Mouse (Mus musculus) midbrain, embryonic 11.5 days (tissue): Measurements from ENCODE around the gene Atp10a. TPM values are rescaled to one million over a fixed set of nuclear protein-coding genes. Genes with fewer than 3 reads are reported as not detected.

ENCODE experiments used
- ATAC-seq: fragments of 200-750 bp; cut with Nextera tagmentation; 2 replicates; pipeline ENCODE4 v1.8.0; 2017; ENCODE audit warnings: moderate TSS enrichment, moderate library complexity; ENCODE audit not compliant: low FRiP score
- DNase-seq: peaks from one replicate; pipeline ENCODE4 v3.0.0; 2015; ENCODE audit warnings: low spot score; ENCODE audit errors: missing footprints
- H3K27ac ChIP-seq: fragments of 300-500 bp; sonication (generic); 2 replicates; pipeline ENCODE4 v1.5.1; 2014; ENCODE audit warnings: low read depth, low read length
- H3K27me3 ChIP-seq: fragments of 300-500 bp; sonication (generic); 2 replicates; pipeline ENCODE4 v1.6.1; 2014; ENCODE audit warnings: mild to moderate bottlenecking, low read length, moderate library complexity, mixed read lengths; ENCODE audit not compliant: control insufficient read depth, insufficient read depth
- H3K36me3 ChIP-seq: fragments of 300-500 bp; sonication (generic); 2 replicates; pipeline ENCODE4 v1.6.1; 2014; ENCODE audit warnings: mild to moderate bottlenecking, low read length, moderate library complexity, mixed read lengths; ENCODE audit not compliant: control insufficient read depth, insufficient read depth
- H3K4me1 ChIP-seq: fragments of 300-500 bp; sonication (generic); 2 replicates; pipeline ENCODE4 v1.6.1; 2014; ENCODE audit warnings: low read length; ENCODE audit not compliant: control insufficient read depth, insufficient read depth
- H3K4me2 ChIP-seq: fragments of 300-500 bp; sonication (generic); 2 replicates; pipeline ENCODE4 v1.6.1; 2014; ENCODE audit warnings: mild to moderate bottlenecking, moderate library complexity
- H3K4me3 ChIP-seq: fragments of 300-500 bp; sonication (generic); 2 replicates; pipeline ENCODE4 v1.5.1; 2014; ENCODE audit warnings: low read depth, low read length
- H3K9ac ChIP-seq: fragments of 300-500 bp; sonication (generic); 2 replicates; pipeline ENCODE4 v1.6.1; 2014; ENCODE audit warnings: low read length
- H3K9me3 ChIP-seq: fragments of 300-500 bp; sonication (generic); 2 replicates; pipeline ENCODE4 v1.6.1; 2016; ENCODE audit warnings: low read length; ENCODE audit not compliant: control insufficient read depth
- WGBS: fragments of 180-500 bp; shearing (Covaris S2); extraction: QIAGEN DNeasy Blood & Tissue Kit; methylation state at CpG from one replicate; pipeline ENCODE4 v1.1.7; 2014; 5-methylcytosine and 5-hydroxymethylcytosine counted together
- polyA plus RNA-seq: library from polyadenylated mRNA; unstranded; fragments of >200 nt; fragmentation: Nextera tagmentation; extraction: Ambion mirVana; gene quantifications from 2 replicates; pipeline ENCODE4 v1.2.1, GENCODE M21; 2014

Gene Atp10a
- polyA plus RNA-seq, 1 experiment from 2014 or later = 1.7 TPM

- Histone ChIP-seq H3K9ac (no peak overlapping the region), H3K27ac (no peak overlapping the region), H3K9me3 (no peaks in the 10 kb centered on the region), H3K36me3 (no peaks in the 10 kb centered on the region), H3K4me2 (no peak overlapping the region), H3K4me3 (no peak overlapping the region), H3K27me3 (no peaks in the 10 kb centered on the region), H3K4me1 (no peaks in the 10 kb centered on the region)
- no peak for ATAC-seq
- DNase-seq = no peak
Measured at GRCm38 (mm10) chr7:58779146-58779545, 123.2 kb downstream of the Atp10a start.

DNA sequence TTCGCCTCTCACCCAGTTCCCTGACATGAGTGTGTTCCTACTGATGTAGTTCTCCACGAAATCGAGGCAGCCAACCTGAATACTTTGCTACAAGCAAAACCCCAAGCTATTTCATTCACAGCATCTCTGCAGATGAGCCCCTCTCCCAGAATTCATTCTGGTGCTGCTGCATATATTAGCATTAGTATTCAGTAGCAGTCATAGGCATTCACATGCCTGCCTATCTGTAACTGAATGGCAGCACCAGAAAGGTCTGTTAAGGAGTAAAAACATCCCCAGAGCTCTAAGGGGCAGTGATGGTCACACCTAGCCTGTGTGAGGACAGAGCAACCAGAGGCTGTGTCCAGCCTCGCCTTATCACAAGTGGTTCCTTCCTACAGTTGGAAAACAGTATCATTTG, 131.0 kb downstream of the Atp10a start:
- no peak for DNase-seq
- Histone ChIP-seq H3K36me3 (no peaks in the 10 kb centered on the region), H3K27me3 (no peaks in the 10 kb centered on the region), H3K4me2 (no peak overlapping the region), H3K27ac (no peak overlapping the region), H3K9ac (no peak overlapping the region), H3K4me3 (no peak overlapping the region), H3K4me1 (peaks cover 7% of the 10 kb centered on the region), H3K9me3 (no peaks in the 10 kb centered on the region)
- peak; percentile 75 for ATAC-seq
- WGBS = 72% methylated on average over 4 of the region's 4 CpGs

GRCm38 (mm10) chr7:58787585-58787984, 131.6 kb downstream of the Atp10a start:
- ATAC-seq = no peak; the same call in 1 of the 2 replicates
- H3K27me3 ChIP-seq = no peaks in the 10 kb centered on the region
- no peak for DNase-seq

GRCm38 (mm10) chr7:58788424-58789261, 132.7 kb downstream of the Atp10a start:
- H3K4me1 ChIP-seq = peaks cover 7% of the 10 kb centered on the region
- H3K27me3 ChIP-seq = no peaks in the 10 kb centered on the region
- no peaks in the 10 kb centered on the region for H3K9me3 ChIP-seq
- H3K27ac ChIP-seq = peak overlapping the region; percentile 20; the same call in 1 of the 2 replicates
- no peak overlapping the region for H3K9ac ChIP-seq
- ATAC-seq = no peak; the same call in 1 of the 2 replicates
- no peak overlapping the region for H3K4me2 ChIP-seq
- H3K4me3 ChIP-seq = no peak overlapping the region
- H3K36me3 ChIP-seq = no peaks in the 10 kb centered on the region
- WGBS = 56% methylated on average over 7 of the region's 7 CpGs
- DNase-seq = no peak

More at GRCm38 (mm10) chr7:58787585-58787984, 131.6 kb downstream of the Atp10a start:
- WGBS = 40% methylated on average over 4 of the region's 4 CpGs
- Histone ChIP-seq H3K4me2 (no peak overlapping the region), H3K9me3 (no peaks in the 10 kb centered on the region), H3K4me3 (no peak overlapping the region), H3K36me3 (no peaks in the 10 kb centered on the region), H3K9ac (no peak overlapping the region), H3K4me1 (peaks cover 7% of the 10 kb centered on the region), H3K27ac (no peak overlapping the region; the same call in 1 of the 2 replicates)

DNA sequence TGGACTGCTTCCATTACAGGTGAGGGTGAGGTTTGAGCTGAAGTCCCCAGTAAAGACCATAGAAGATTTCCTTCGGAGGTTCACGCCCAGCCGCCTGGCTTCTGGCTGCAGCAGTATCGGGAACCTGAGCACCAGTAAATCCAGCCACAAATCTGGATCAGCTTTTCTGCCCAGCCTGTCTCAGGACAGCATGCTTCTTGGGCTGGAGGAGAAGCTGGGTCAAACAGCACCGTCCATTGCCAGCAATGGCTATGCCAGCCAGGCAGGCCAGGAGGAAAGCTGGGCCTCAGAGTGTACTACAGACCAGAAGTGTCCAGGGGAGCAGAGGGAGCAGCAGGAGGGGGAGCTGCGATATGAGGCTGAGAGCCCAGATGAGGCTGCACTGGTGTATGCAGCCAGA, 141.3 kb downstream of the Atp10a start:
- Histone ChIP-seq H3K27ac (no peak overlapping the region), H3K9me3 (no peaks in the 10 kb centered on the region), H3K36me3 (no peaks in the 10 kb centered on the region), H3K4me3 (no peak overlapping the region), H3K4me2 (no peak overlapping the region), H3K9ac (no peak overlapping the region), H3K27me3 (no peaks in the 10 kb centered on the region), H3K4me1 (no peaks in the 10 kb centered on the region)
- 94% methylated on average over 6 of the region's 6 CpGs for WGBS
- no peak for ATAC-seq
- DNase-seq = no peak

DNA sequence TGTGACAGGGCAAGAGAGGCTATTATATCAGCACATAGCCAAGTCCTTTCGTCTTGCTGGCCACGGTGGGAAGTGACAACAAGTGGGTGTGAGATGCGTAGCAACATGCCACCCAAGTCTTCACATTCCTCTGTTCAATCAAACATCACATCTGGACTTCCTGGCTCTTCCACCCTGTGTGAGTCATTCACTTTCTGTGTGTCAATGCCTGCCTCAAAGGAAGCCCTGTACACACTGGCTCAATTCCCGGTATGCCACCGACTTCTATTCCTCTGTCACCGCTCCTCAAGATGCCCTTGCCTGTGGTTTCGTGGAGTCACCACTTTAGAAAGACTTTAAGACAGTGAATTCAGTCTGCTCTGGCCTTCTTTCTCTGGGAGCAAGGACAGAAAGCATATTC, 144.9 kb downstream of the Atp10a start:
- Histone ChIP-seq H3K27ac (no peak overlapping the region), H3K4me1 (no peaks in the 10 kb centered on the region), H3K36me3 (no peaks in the 10 kb centered on the region), H3K4me2 (no peak overlapping the region), H3K9ac (no peak overlapping the region), H3K4me3 (no peak overlapping the region), H3K27me3 (no peaks in the 10 kb centered on the region), H3K9me3 (no peaks in the 10 kb centered on the region)
- DNase-seq (no peak), ATAC-seq (no peak)
- WGBS = 95% methylated on average over 7 of the region's 7 CpGs

DNA sequence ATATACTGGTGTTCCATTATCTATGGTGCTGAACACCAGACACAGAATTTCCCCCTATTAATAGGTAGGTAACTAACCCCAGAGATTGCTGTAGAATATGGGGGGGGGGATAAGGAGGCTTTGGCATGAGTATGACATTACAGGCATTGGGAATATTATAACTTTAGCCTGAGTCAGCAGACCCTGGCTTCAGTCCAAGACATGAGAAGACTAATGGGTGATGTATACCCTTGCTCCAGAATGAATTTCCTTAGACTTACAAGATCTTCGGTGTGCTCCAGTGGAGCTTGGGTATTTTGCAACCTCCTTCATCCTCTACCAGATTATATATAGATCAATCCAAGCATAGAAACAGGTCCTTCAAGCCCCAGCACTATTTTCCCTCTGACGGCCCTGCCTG, 145.8 kb downstream of the Atp10a start:
- 92% methylated on average over 2 of the region's 2 CpGs for WGBS
- Histone ChIP-seq H3K9me3 (no peaks in the 10 kb centered on the region), H3K27me3 (no peaks in the 10 kb centered on the region), H3K4me3 (no peak overlapping the region), H3K27ac (no peak overlapping the region), H3K36me3 (no peaks in the 10 kb centered on the region), H3K4me2 (no peak overlapping the region), H3K4me1 (no peaks in the 10 kb centered on the region), H3K9ac (no peak overlapping the region)
- ATAC-seq = no peak
- DNase-seq = no peak

DNA sequence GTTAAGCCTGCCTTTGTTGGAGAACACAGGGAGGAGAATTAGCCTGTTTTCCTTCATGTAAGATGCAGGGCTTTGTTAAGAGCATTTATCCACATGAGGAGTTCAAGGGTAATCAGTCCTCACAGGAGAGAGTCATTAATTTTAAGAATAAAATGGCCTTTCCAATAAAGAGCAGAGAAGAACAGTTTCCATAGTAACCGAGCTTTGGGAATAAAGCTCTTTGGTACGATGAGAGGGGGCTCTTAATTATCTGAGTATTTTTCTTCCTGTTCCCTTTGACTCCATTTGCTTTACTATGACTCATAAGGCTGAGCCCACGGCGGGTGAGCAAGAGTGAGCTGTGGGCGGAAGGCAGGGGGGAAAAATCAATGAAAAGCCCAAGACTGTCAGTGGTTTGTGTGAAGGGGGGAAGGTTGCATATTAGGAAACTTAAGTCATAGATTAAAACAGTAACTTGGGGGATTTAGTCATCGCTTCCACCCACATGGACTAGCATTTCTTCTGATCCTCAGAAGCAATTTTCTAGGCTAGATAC, 166.2 kb downstream of the Atp10a start:
- no peak overlapping the region for H3K9ac ChIP-seq
- H3K9me3 ChIP-seq = no peaks in the 10 kb centered on the region
- no peak overlapping the region for H3K4me2 ChIP-seq
- ATAC-seq = peak; percentile 62
- 52% methylated on average over 6 of the region's 6 CpGs for WGBS
- no peak for DNase-seq
- H3K27ac ChIP-seq = no peak overlapping the region
- H3K4me1 ChIP-seq = no peaks in the 10 kb centered on the region
- no peaks in the 10 kb centered on the region for H3K27me3 ChIP-seq
- H3K36me3 ChIP-seq = no peaks in the 10 kb centered on the region
- H3K4me3 ChIP-seq = no peak overlapping the region

GRCm38 (mm10) chr7:58824686-58825085, 168.7 kb downstream of the Atp10a start:
- DNase-seq (no peak), ATAC-seq (no peak)
- H3K4me3 ChIP-seq = no peak overlapping the region
- H3K4me2 ChIP-seq = no peak overlapping the region
- H3K27me3 ChIP-seq = no peaks in the 10 kb centered on the region
- WGBS = 95% methylated on average over 3 of the region's 3 CpGs
- no peak overlapping the region for H3K27ac ChIP-seq
- no peak overlapping the region for H3K9ac ChIP-seq
- no peaks in the 10 kb centered on the region for H3K4me1 ChIP-seq
- no peaks in the 10 kb centered on the region for H3K36me3 ChIP-seq
- H3K9me3 ChIP-seq = no peaks in the 10 kb centered on the region
